Mouse (Mus musculus) layer of hippocampus, adult 8-10 months (tissue): ENCODE results near the gene Fam227b. TPM values are rescaled to one million over a fixed set of nuclear protein-coding genes. Genes with fewer than 3 reads are reported as not detected.

Experiments
- DNase-seq, 2 experiments: peaks; one replicate each; pipeline ENCODE4 v3.0.0; 2022; ENCODE audit warnings: low spot score in 2 of 2
- total RNA-seq, 4 experiments: library from RNA; stranded (reverse); gene quantifications; 2 replicates each; pipeline ENCODE4 v1.2.4; 2022

Gene Fam227b
- under 1 TPM in 1 of 4 experiments, not detected in 3; 0.17 TPM for total RNA-seq

DNA sequence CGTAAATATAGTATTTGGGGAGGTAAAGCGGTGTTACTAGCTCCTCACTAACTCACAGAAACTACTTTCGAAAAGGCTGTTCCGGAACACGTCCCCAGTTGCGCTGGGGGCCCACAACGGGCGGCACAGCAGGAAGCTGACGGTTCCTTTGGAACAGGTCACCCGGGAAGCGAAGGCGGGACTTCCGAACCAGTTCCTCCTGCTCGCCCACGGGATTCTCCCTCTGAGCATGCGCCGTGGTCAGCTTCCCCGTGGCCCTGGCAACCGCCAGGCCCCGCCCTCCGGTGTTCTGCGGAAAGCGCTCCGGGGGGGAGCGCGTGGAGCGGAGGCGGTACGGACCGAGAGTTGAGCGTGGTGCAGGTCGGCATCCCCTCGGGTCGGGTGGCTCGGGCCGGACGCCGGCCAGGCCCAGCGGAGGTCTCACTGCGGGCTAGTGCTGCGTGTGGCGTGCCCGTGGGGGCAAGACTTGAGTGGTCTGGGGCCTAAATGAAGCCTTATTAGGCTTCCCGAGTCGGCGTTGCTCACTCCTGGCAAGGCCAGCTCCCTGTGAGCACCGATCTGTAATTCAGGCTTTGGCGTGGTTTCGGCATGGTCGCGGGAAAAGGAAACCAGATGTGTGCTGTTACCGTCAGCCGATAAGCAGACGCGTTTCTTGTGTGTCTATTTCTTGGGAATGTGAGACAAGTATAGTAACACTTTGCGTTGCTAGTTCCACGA lies at the start of gene Fam227b, which contains the start of gene Dtwd1:
Gene Fam227b, minus strand, starts transcription at position 150 of the 717 bp plus-strand sequence.
Gene Dtwd1, plus strand, starts transcription at position 287 of the 717 bp plus-strand sequence.
- DNase-seq = peak; percentile 97 to 98

DNA sequence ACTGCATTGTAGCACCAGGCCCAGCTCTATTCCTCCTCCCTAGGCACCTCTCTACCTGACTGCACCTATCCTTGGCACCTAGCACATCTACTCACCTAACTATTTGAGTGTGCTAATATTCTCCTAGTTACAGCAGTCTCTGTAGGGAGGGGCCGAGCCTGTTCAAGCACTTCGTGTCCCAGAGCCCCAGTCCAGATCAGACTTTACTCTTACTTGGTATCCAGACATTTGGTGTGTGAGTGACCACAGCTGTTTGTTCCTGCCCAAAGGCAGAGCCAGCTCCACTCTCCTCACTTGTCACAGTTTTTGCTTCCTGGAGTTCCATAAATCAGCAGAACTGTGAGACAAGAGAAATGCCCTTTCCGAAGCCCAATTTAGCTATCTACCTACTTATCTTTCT lies 47.2 kb upstream of the Fam227b start:
- DNase-seq = no peak

DNA sequence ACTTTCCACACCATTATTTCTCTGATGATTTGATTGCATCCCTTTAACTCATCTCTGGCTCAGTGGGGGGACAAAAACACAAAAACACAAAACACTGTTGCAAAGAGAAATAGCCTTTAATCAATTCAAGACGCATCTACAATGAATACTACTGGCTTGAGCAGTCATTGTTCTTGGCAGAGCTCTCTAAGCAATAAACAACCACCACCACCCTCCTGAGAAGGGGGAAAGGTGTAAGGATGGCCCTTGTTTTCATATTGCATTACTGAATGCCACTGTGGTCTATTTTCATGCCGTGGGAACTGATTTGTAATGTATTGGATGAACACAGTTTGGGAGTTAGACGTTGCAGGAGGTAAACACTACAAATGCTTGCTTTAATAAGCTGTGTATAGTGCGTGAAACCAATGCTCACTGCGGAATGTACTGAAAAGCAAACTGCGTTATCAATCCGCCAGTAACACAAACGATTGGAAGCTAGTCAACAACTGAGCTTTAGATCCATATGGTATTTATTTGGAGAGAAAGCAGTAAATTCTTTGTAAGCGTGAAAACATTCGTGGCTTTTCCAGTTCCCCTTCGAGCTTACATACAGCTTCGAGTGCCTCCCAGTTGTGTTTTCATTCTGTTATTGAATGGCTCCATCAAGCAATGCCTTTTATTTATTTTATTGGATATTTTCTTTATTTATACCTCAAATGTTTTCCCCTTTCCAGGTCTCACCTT lies 44.0 kb upstream of the Fam227b start:
- no peak for DNase-seq

DNA sequence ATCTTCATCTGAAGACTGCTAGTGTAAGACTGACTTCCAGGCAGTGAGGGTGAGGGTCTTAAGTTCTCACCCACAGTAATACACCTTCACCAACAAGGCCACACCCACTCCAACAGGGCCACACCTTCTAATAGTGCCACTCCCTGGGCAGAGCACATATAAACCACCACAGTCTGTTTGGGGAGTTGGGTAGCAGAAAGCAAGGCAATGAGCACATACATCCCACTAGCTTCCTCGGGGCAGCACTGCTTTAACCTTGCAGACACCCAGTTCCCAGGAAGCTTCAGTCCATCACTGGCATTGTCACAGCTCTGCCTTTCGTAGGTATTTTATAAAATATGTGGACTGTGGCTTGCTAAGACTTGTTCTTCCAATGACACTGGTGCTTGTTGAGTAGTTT lies 40.3 kb upstream of the Fam227b start:
- no peak for DNase-seq

DNA sequence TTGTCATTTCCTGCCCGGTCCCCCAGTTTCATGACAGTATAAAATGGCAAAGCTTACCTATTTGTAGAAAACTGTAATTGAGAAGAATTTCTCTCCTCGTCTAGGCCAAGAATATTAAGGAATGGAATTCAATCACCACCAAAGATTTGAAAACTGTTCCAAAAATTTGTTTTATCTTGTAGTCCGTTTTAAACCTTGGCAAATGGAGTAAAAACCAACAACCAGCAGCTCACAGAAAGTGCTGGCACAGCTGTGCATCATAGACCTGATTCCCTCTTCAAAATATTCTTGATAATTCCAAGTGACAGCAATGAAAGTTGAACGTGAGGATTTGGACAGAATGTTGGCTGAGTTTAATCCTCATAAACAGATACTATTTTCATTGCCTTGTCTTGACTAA lies 39.5 kb upstream of the Fam227b start:
- DNase-seq = no peak

DNA sequence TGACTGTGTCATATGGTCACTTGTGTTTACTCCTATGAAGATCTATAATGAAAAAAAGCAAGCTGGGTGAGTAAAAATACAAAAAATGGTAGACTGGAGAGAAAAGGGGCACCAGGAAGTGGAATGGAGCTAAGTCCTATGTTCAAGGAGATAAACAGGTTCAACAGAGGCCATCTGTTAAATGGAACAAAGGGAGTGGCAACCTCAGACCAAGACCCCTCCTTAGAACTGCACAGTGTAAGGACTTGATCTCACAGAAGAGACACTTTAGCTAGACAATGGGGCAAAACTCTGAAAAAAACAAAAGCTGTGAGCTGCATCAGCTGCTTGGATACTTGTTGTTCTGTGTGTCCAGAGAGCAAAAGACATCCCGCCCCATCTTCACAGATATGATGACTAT lies 19.6 kb upstream of the Fam227b start:
- no peak for DNase-seq

- no peak for DNase-seq
These were observed 15.2 kb upstream of the Fam227b start for GRCm38 (mm10) chr2:126166848-126167617.

- no peak for DNase-seq
These were observed 14.5 kb upstream of the Fam227b start for GRCm38 (mm10) chr2:126166335-126166734.

- no peak for DNase-seq
These were observed 13.6 kb upstream of the Fam227b start for GRCm38 (mm10) chr2:126165277-126166018.

GRCm38 (mm10) chr2:126147723-126148122 lies 4.1 kb downstream of the Fam227b start:
- no peak for DNase-seq

GRCm38 (mm10) chr2:126094616-126095015 lies 57.2 kb downstream of the Fam227b start:
- DNase-seq = no peak

DNA sequence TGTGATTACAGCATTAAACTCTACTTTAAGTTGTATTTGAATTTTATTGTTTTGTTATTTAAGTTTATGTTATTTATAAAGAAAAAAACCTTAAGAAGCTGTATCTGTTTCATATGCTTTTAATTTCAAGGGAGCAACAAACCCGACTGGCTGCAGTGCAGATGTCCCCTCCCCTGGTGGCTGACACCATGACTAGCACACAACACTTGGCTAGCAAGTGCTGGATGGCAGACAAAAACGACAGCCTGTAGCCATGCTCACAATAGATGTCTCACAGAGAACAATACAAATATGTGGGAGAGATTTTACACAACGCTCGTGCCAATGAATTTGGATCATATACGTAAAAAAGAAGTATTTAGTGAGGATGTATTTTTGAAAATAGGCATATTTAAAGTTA lies 61.4 kb downstream of the Fam227b start:
- no peak for DNase-seq

- DNase-seq = no peak
These were observed 65.6 kb downstream of the Fam227b start for GRCm38 (mm10) chr2:126086187-126086586.

GRCm38 (mm10) chr2:126084326-126084725 lies 67.5 kb downstream of the Fam227b start:
- peak; percentile 25 to 27 for DNase-seq

DNA sequence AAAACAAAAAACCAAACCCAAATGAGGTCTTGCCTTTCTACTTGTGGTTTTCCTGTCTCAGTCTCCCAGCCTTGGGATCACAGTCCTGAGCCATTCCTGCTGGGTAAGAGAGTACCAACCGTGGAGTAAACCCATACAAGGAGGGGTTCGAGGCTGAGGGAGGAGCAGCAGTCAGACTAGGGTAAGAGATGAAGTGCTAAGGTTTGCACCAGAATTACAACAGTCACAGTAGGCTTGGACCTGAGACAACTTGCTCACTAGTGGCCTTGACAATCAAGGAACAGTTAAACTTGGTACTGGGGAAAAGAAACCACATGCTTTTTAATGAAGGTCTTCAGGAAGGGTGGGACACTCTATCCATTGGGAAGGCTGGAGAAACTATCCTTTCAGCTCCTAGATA lies 72.7 kb downstream of the Fam227b start:
- no peak for DNase-seq

GRCm38 (mm10) chr2:126076506-126076905 lies 75.3 kb downstream of the Fam227b start:
- DNase-seq = no peak

GRCm38 (mm10) chr2:126073744-126074143 lies 78.1 kb downstream of the Fam227b start:
- DNase-seq = no peak

- no peak for DNase-seq
These were observed 82.1 kb downstream of the Fam227b start for GRCm38 (mm10) chr2:126069740-126070139.

GRCm38 (mm10) chr2:126065303-126065856 lies 86.4 kb downstream of the Fam227b start:
- DNase-seq = no peak

DNA sequence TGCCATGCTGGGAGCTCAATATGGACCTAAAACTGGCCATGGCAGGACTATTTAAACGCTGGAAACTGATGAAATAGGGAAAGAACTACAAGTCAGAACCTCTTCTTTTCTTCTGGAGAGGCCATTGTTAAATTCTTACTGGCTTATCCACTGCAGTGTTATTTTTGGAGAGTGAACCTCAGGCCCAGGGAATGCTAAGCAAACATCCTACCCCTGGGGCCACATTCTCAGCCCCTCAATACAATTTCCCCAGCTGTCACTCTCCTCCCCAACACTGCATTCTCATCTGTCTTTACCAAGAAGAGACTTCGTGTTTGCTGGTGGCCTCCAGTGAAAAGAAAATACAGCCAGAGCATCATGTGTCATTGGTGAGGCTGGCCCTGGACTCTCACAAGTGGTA lies 87.0 kb downstream of the Fam227b start:
- DNase-seq = no peak

DNA sequence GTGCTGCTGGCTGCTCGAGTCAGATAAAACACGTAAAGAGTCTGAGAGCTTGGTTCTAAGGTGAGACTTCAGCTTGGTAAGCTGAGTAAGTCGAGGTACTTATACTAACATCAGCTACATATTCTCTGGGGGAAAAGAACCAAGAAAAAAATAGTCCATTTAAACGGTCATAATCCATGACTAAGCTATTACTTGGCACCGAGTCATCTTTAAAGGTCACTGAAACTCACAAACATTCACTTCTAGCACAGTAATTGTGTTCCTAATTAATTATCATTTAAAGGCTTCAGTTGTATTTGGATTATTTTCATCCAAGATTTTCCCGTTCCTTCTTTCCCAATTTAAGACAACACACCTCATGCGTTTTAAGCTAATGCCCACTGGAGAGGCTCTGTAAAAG lies 88.9 kb downstream of the Fam227b start:
- DNase-seq = no peak
